Mouse (Mus musculus): ENCODE measurements at regions not wholly inside any gene's neighbourhood (a gene's known extent, or its start where the extent isn't known, plus 50 kb on each side); places are given as distances from the start of the nearest gene placed in this dataset.
"Not testable (repeated sequence)": the region's sequence is repeated elsewhere in the genome, so short reads cannot be mapped to it uniquely, and the experiment has no call there.

DNA sequence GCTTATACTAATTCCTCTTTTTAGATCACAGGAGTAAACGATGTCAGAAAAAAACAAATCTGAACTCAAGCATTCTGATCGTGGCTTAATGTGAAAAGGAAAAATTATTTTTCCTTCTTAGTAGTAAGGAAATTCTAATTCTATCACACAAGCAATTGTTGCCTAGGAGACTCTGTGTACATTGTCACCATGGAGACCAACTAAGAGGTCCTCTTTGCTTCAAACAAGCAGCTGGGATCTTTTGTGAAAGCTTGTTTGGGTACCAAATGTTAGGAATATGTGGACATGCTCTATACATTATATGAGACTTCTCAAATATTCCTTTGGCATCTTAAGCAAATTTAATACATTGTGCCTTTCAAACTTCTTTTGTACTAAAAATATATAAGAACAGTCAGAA, 345.9 kb upstream of the Atp10a start:
- no peak for DNase-seq (ENCODE audit: inconsistent ontology term)

DNA sequence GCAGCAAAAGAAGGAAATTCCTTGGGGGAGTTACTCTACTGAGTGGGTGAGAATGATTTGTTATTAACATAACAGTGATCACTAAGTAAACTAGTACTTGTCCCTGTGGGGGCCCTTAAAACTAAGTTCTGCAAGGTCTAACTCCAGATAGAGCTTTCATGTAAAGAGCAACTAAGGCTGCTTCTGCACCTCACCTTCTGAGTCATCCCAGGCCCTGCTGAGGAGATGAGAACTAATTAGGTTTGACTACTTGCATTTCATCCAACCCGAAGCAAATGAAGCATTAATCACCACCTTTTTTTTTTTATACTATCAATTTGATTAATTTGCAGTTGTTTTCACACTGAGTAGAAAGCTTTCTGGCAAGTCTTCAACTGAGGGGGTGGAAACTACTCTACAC, 333.6 kb upstream of the Atp10a start:
- peak; percentile 62 for DNase-seq (ENCODE audit: inconsistent ontology term)

GRCm38 (mm10) chr7:58367384-58367783, 288.6 kb upstream of the Atp10a start:
- no peak for DNase-seq (ENCODE audit: inconsistent ontology term)

DNA sequence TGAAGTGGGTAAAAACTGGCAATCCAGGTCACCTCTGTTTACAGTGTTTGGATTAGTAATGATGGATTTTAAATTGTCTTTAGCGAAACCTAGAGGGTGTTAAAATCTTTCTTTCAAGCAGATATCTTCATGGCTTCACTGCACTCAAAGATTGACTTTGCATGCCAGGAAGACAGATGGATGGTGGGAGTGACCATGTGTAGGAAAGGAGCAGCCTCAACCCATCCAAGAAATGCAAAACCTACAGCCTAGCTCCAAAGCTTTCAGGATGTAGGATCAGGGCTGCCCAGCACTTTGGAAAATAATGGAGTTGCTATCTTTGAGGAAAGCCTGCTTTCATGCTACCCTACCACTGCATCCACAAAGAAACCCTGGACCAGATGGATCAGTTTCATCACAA, 272.6 kb upstream of the Atp10a start:
- no peak for DNase-seq (ENCODE audit: inconsistent ontology term)

- DNase-seq (ENCODE audit: inconsistent ontology term) = no peak
Observed at GRCm38 (mm10) chr7:58388326-58388725, 267.6 kb upstream of the Atp10a start.

DNA sequence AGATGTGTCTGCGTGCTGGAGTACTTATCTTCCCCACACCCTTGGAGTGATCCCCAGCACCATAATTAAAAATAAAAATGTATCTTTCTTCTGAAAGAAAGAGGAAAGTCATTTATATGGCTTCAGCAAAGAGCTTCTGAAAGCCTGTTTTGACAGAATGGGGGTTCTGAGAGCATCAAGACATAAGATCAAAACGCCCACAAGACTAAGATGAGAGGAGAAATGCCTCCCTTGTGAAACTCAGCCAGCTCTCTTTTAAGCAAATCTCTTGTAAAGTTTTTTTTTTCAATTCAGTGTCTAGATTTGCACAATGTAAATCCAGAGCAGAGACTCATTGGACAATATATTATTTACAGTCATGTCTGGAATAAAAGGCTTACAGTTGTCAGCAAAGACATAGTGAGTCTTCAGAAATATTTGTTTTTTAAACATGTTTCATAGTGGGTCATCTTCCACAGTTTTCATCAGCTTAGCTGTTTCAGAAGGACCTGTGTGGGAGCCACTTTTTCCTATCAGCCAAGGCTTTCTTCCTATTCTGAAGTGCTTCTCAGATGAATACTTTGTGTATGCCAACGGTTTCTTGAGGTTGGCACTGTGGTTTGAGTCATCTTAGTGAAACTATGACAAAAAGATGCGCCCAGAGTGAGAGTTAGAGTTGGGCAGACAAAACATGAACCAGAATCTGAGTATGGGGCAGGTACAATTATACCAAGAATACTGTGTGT, 263.4 kb upstream of the Atp10a start:
- no peak for DNase-seq (ENCODE audit: inconsistent ontology term)

DNA sequence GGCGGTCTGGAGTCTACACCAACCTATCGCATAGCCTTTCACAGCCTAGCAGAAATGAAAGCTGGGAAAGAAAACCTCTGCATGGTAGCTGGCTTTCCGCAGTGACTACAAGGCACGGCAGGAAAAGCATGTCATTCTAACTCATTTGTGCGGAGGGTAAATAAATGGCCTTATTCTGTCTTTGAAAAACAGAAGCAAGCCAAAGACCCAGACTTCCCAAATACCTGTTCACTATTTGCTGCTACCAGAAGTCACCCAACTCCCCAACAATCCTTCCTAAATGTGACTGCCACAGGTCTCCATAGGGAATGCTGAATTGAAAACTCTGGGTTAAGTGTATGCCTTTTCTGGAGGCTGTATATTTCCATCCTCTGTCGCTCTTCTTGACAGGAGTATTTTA, 258.0 kb upstream of the Atp10a start:
- no peak for DNase-seq (ENCODE audit: inconsistent ontology term)

GRCm38 (mm10) chr7:58398558-58399144, 257.3 kb upstream of the Atp10a start:
- DNase-seq (ENCODE audit: inconsistent ontology term) = no peak

GRCm38 (mm10) chr7:58399145-58399604, 256.8 kb upstream of the Atp10a start:
- DNase-seq (ENCODE audit: inconsistent ontology term) = peak; percentile 93

GRCm38 (mm10) chr7:58399651-58400050, 256.3 kb upstream of the Atp10a start:
- no peak for DNase-seq (ENCODE audit: inconsistent ontology term)

DNA sequence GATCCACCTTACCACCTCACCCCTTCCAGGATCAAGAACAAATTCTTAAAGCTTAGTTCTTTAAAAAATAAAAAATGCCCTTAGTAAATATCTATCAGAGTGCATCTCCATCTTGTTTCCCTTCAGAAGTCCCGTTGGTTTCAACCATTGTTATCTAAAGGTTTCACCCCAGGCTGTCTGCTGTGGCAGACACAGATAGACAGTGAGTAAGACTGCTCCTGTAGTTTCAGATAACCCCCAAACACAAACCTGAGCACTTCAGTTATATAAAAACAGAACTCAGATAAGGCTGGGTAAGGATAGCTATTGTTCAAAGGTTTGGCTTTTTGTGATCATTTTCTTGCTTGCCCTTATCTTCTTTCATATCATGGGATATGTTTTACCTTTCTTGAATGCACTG, 255.4 kb upstream of the Atp10a start:
- DNase-seq (ENCODE audit: inconsistent ontology term) = no peak

DNA sequence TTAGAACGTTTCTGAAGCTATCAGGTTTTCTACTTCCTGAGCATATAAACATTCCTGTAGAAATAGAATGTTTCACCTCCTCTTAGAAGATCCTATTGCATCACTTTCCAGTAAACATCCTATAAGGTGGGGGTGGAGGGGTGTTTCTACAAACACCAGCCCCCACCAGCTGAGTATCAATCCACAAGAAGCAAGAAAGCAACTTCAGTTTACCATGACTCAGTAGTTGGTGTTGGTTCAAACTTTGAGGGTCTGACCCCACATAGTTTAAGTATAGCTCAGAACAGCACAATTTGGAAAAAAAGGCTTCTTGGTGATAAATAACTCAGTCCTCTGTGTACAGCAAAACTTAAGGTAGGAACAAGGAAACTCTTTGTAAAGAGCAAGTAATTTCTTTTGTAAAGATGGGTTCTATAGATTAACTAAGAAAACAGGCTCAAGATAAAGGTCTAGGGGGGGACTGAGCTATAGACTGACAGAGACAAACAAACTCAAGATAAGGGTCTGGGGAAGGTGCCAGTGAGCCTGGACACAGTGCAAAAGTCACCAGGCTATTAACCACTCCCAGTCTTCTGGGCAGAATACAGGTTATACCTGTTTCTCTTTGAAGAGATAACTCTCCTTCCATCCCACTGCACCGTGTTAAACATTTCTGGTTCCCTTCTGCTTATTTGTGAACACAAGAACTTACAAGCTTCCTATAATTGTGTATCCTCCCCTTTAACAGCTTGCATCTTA, 218.9 kb upstream of the Atp10a start:
- DNase-seq (ENCODE audit: inconsistent ontology term) = no peak

GRCm38 (mm10) chr7:58442535-58443184, 213.3 kb upstream of the Atp10a start:
- DNase-seq (ENCODE audit: inconsistent ontology term) = no peak

- peak; percentile 27 for DNase-seq (ENCODE audit: inconsistent ontology term)
Observed at GRCm38 (mm10) chr7:58443297-58443696, 212.7 kb upstream of the Atp10a start.

DNA sequence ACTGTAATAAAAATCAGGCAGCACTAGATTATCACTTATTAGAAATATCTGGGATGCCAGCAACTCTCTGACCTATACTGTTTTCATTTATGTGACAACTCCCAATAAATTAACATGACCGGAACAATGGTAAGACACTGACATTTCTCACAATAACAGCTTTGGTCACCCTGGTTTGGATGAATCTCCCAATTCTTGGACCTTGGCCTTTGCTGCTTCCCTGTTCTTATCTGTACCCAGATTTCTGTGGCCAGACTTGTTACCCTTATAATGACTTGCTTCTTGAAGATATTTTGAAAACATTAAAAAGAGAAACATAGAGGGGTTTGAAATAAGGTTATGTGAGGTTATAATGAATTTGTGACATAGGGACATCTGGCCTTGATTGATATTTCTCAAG, 210.2 kb upstream of the Atp10a start:
- DNase-seq (ENCODE audit: inconsistent ontology term) = no peak

- no peak for DNase-seq (ENCODE audit: inconsistent ontology term)
Observed at GRCm38 (mm10) chr7:58446261-58446660, 209.7 kb upstream of the Atp10a start.

- DNase-seq (ENCODE audit: inconsistent ontology term) = no peak
Observed at GRCm38 (mm10) chr7:58448727-58449126, 207.2 kb upstream of the Atp10a start.

- DNase-seq (ENCODE audit: inconsistent ontology term) = no peak
Observed at GRCm38 (mm10) chr7:58451981-58452380, 204.0 kb upstream of the Atp10a start.

- DNase-seq (ENCODE audit: inconsistent ontology term) = not testable (repeated sequence)
Observed at GRCm38 (mm10) chr7:58458146-58458545, 197.8 kb upstream of the Atp10a start.

GRCm38 (mm10) chr7:58460939-58461338, 195.0 kb upstream of the Atp10a start:
- no peak for DNase-seq (ENCODE audit: inconsistent ontology term)

- DNase-seq (ENCODE audit: inconsistent ontology term) = no peak
Observed at GRCm38 (mm10) chr7:58473150-58473549, 182.8 kb upstream of the Atp10a start.

DNA sequence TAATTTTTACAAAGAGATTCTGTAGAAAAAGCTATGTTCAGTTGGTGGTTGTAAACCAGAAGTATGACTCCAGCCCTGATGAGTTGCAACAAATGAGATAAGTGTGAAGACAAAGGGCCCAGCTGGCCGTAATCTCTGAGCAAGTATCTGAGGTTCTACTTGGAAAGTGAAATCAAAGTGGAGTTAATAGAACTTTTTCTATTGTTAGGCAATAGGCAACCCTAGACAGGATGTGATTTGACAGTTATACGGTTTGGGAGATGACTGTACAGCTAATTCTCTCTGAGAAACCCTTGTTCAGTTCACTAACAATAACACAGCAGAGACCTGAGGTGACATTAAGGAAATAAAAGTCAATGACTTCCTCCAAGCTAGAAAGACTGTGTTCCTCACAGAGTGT, 180.8 kb upstream of the Atp10a start:
- DNase-seq (ENCODE audit: inconsistent ontology term) = no peak
